Mouse (Mus musculus) brown adipose tissue, adult 24 weeks (tissue): ENCODE data around the gene Ccdc120. TPM values are rescaled to one million over a fixed set of nuclear protein-coding genes. Genes with fewer than 3 reads are reported as not detected.

Source experiments
- polyA plus RNA-seq: library from polyadenylated mRNA; stranded (reverse); fragments of >200 nt; gene quantifications from 2 replicates; pipeline ENCODE4 v1.2.4, GENCODE M21; 2012; ENCODE audit not compliant: missing spikeins, insufficient read depth, insufficient read length

Ccdc120 gene
- polyA plus RNA-seq, 1 experiment = not detected

Other genes starting within 250 kb of the Ccdc120 start
- gene Foxp3, start 177.3 kb downstream of the Ccdc120 start, polyA plus RNA-seq = not detected in 2 replicates
- gene Ppp1r3f, start 176.6 kb downstream of the Ccdc120 start, polyA plus RNA-seq = 2.2 and 2.4 TPM in 2 replicates
- 6.0 and 6.1 TPM in 2 replicates for gene Ccdc22, start 145.4 kb downstream of the Ccdc120 start, polyA plus RNA-seq
- not detected in 2 replicates for gene Cacna1f, start 143.8 kb downstream of the Ccdc120 start, polyA plus RNA-seq
- 13.0 and 15.6 TPM in 2 replicates for gene Syp, start 112.4 kb downstream of the Ccdc120 start, polyA plus RNA-seq
- 6.3 and 8.3 TPM in 2 replicates for gene Prickle3, start 93.6 kb downstream of the Ccdc120 start, polyA plus RNA-seq
- gene Plp2, start 79.5 kb downstream of the Ccdc120 start, polyA plus RNA-seq = 27.0 and 31.6 TPM in 2 replicates
- gene Magix, start 69.7 kb downstream of the Ccdc120 start, polyA plus RNA-seq = 2.9 and 3.4 TPM in 2 replicates
- gene Gpkow, start 53.8 kb downstream of the Ccdc120 start, polyA plus RNA-seq = 17.4 and 24.4 TPM in 2 replicates
- 41.8 and 42.4 TPM in 2 replicates for gene Wdr45, start 36.6 kb downstream of the Ccdc120 start, polyA plus RNA-seq
- 4.0 TPM in 1 of 2 replicates, not detected in the other for gene Gm45208, start 28.7 kb downstream of the Ccdc120 start, polyA plus RNA-seq
- gene Praf2, start 22.5 kb downstream of the Ccdc120 start, polyA plus RNA-seq = 10.2 and 10.8 TPM in 2 replicates
- 22.3 and 27.5 TPM in 2 replicates for gene Tfe3, start 11.7 kb upstream of the Ccdc120 start, polyA plus RNA-seq
- 18.6 and 19.2 TPM in 2 replicates for gene Gripap1, start 38.9 kb upstream of the Ccdc120 start, polyA plus RNA-seq
- 0.21 TPM in 1 of 2 replicates, not detected in the other for gene Kcnd1, start 71.4 kb upstream of the Ccdc120 start, polyA plus RNA-seq
- gene Otud5, start 90.5 kb upstream of the Ccdc120 start, polyA plus RNA-seq = 14.1 and 23.4 TPM in 2 replicates
- gene Pim2, start 127.4 kb upstream of the Ccdc120 start, polyA plus RNA-seq = 1.7 and 2.0 TPM in 2 replicates
- gene Slc35a2, start 133.1 kb upstream of the Ccdc120 start, polyA plus RNA-seq = 9.2 and 15.3 TPM in 2 replicates
- gene Pqbp1, start 148.4 kb upstream of the Ccdc120 start, polyA plus RNA-seq = 25.0 and 29.5 TPM in 2 replicates
- 47.7 and 50.3 TPM in 2 replicates for gene Timm17b, start 148.5 kb upstream of the Ccdc120 start, polyA plus RNA-seq
- not detected in 2 replicates for gene Gm10491, start 156.9 kb upstream of the Ccdc120 start, polyA plus RNA-seq
- gene Gm10490, start 158.6 kb upstream of the Ccdc120 start, polyA plus RNA-seq = not detected in 2 replicates
- gene Pcsk1n, start 168.9 kb upstream of the Ccdc120 start, polyA plus RNA-seq = not detected in 2 replicates
- not detected in 2 replicates for gene Eras, start 177.7 kb upstream of the Ccdc120 start, polyA plus RNA-seq
- gene Hdac6, start 197.0 kb upstream of the Ccdc120 start, polyA plus RNA-seq = 7.6 and 11.6 TPM in 2 replicates
- gene Gata1, start 227.2 kb upstream of the Ccdc120 start, polyA plus RNA-seq = not detected in 2 replicates